Mouse (Mus musculus) heart, embryonic 14.5 days (tissue): Measurements from ENCODE around the gene Sept6. TPM values are rescaled to one million over a fixed set of nuclear protein-coding genes. Genes with fewer than 3 reads are reported as not detected.

Source experiments
- ATAC-seq: fragments of 200-750 bp; cut with Nextera tagmentation; 2 replicates; pipeline ENCODE4 v1.8.0; 2017; ENCODE audit warnings: low read depth, moderate TSS enrichment; ENCODE audit not compliant: insufficient number of reproducible peaks, insufficient read depth, low FRiP score
- H3K27ac ChIP-seq, 2 experiments: fragments of 200-500 bp in 1 of 2; fragments of 300-500 bp in 1 of 2; sonication (generic) in 1 of 2; replicated peaks in 1 of 2; 2 replicates each; pipeline ENCODE4 v1.5.1; 2012 to 2014; ENCODE audit warnings: low read depth in 2 of 2, low read length in 2 of 2, control low read depth in 1 of 2, mild to moderate bottlenecking in 1 of 2, mixed read lengths in 1 of 2; ENCODE audit not compliant: control insufficient read depth in 1 of 2, insufficient read depth in 1 of 2
- H3K27me3 ChIP-seq: fragments of 300-500 bp; sonication (generic); 2 replicates; pipeline ENCODE4 v1.6.1; 2014; ENCODE audit warnings: mild to moderate bottlenecking, low read length, control low read depth; ENCODE audit not compliant: control insufficient read depth, insufficient read depth
- H3K36me3 ChIP-seq: fragments of 300-500 bp; sonication (generic); 2 replicates; pipeline ENCODE4 v1.6.1; 2014; ENCODE audit warnings: mild to moderate bottlenecking, control low read depth, low read length, mixed read lengths; ENCODE audit not compliant: control insufficient read depth, insufficient read depth
- H3K4me1 ChIP-seq, 2 experiments: fragments of 200-500 bp in 1 of 2; fragments of 300-500 bp in 1 of 2; sonication (generic) in 1 of 2; 2 replicates each; pipeline ENCODE4 v1.6.1; 2012 to 2014; ENCODE audit warnings: low read length in 2 of 2, control low read depth in 1 of 2, mixed read lengths in 1 of 2; ENCODE audit not compliant: control insufficient read depth in 2 of 2, insufficient read depth in 2 of 2
- H3K4me2 ChIP-seq: fragments of 300-500 bp; sonication (generic); 2 replicates; pipeline ENCODE4 v1.6.1; 2014; ENCODE audit warnings: mild to moderate bottlenecking, low read length
- H3K4me3 ChIP-seq, 2 experiments: fragments of 200-500 bp in 1 of 2; fragments of 300-500 bp in 1 of 2; sonication (generic) in 1 of 2; 2 replicates each; pipeline ENCODE4 v1.5.1; 2012 to 2014; ENCODE audit warnings: low read length in 2 of 2, mild to moderate bottlenecking in 2 of 2, control low read depth in 1 of 2, low read depth in 1 of 2, moderate library complexity in 1 of 2; ENCODE audit not compliant: control insufficient read depth in 1 of 2, insufficient read depth in 1 of 2
- H3K9ac ChIP-seq: fragments of 300-500 bp; sonication (generic); 2 replicates; pipeline ENCODE4 v1.6.1; 2014; ENCODE audit warnings: mild to moderate bottlenecking, low read length
- H3K9me3 ChIP-seq: fragments of 300-500 bp; sonication (generic); 2 replicates; pipeline ENCODE4 v1.6.1; 2016; ENCODE audit warnings: low read length, control low read depth; ENCODE audit not compliant: control insufficient read depth
- WGBS: fragments of 180-500 bp; shearing (Covaris S2); extraction: QIAGEN DNeasy Blood & Tissue Kit; methylation state at CpG from one replicate; pipeline ENCODE4 v1.1.7; 2014; 5-methylcytosine and 5-hydroxymethylcytosine counted together
- polyA plus RNA-seq: library from polyadenylated mRNA; unstranded; fragments of >200 nt; fragmentation: Nextera tagmentation; extraction: Ambion mirVana; gene quantifications from 2 replicates; pipeline ENCODE4 v1.2.1, GENCODE M21; 2014

The Sept6 gene
- polyA plus RNA-seq, 1 experiment from 2014 or later = 55.9 TPM

GRCm38 (mm10) chrX:36980563-36981187 is 10.9 kb downstream of the Sept6 start:
- H3K36me3 ChIP-seq = no peaks in the 10 kb centered on the region
- 83% methylated on average over 10 of the region's 10 CpGs for WGBS
- H3K9me3 ChIP-seq = no peaks in the 10 kb centered on the region
- no peak overlapping the region for H3K9ac ChIP-seq
- ATAC-seq = no peak
- no peaks in the 10 kb centered on the region for H3K27me3 ChIP-seq
- H3K4me3 ChIP-seq = no peak overlapping the region
- H3K4me1 ChIP-seq = peaks cover 19 to 28% of the 10 kb centered on the region in 2 experiments
- no peak overlapping the region for H3K4me2 ChIP-seq
- H3K27ac ChIP-seq = no peak overlapping the region

- no peaks in the 10 kb centered on the region for H3K9me3 ChIP-seq
- H3K4me1 ChIP-seq = peaks cover 15 to 20% of the 10 kb centered on the region in 2 experiments
- no peak overlapping the region for H3K27ac ChIP-seq
- no peak for ATAC-seq
- no peak overlapping the region for H3K4me2 ChIP-seq
- no peaks in the 10 kb centered on the region for H3K27me3 ChIP-seq
- no peak overlapping the region for H3K4me3 ChIP-seq
- WGBS = 60% methylated on average over 2 of the region's 2 CpGs
- no peak overlapping the region for H3K9ac ChIP-seq
- no peaks in the 10 kb centered on the region for H3K36me3 ChIP-seq
These were observed 13.7 kb downstream of the Sept6 start for GRCm38 (mm10) chrX:36977863-36978262.

- Histone ChIP-seq H3K4me3 (no peak overlapping the region), H3K9me3 (no peaks in the 10 kb centered on the region), H3K4me1 (peaks cover 13 to 20% of the 10 kb centered on the region in 2 experiments), H3K9ac (no peak overlapping the region), H3K27ac (no peak overlapping the region), H3K4me2 (no peak overlapping the region), H3K36me3 (no peaks in the 10 kb centered on the region), H3K27me3 (no peaks in the 10 kb centered on the region)
- ATAC-seq = no peak
- 77% methylated on average over 7 of the region's 7 CpGs for WGBS
These were observed 14.6 kb downstream of the Sept6 start for GRCm38 (mm10) chrX:36976980-36977379.

- Histone ChIP-seq H3K36me3 (0 out of 2 replicates have a peak, but pooled peaks cover 3% of the 10 kb centered on the region), H3K9ac (no peak overlapping the region), H3K4me1 (peaks cover 14 to 20% of the 10 kb centered on the region in 2 experiments), H3K27ac (peak overlapping the region; percentile 25 to 47; a peak in 2 of 4 replicates), H3K9me3 (no peaks in the 10 kb centered on the region), H3K4me2 (no peak overlapping the region), H3K27me3 (no peaks in the 10 kb centered on the region), H3K4me3 (no peak overlapping the region)
- no peak for ATAC-seq
- 71% methylated on average over 4 of the region's 4 CpGs for WGBS
These were observed 15.3 kb downstream of the Sept6 start for GRCm38 (mm10) chrX:36976272-36976671.

GRCm38 (mm10) chrX:36974905-36975304 is 16.7 kb downstream of the Sept6 start:
- Histone ChIP-seq H3K36me3 (0 out of 2 replicates have a peak, but pooled peaks cover 6% of the 10 kb centered on the region), H3K27me3 (no peaks in the 10 kb centered on the region), H3K4me2 (no peak overlapping the region), H3K27ac (peak overlapping the region; percentile 66 to 88), H3K9ac (no peak overlapping the region), H3K4me1 (peaks cover 14 to 20% of the 10 kb centered on the region in 2 experiments), H3K9me3 (no peaks in the 10 kb centered on the region), H3K4me3 (no peak overlapping the region)
- WGBS = 54% methylated on average over 5 of the region's 5 CpGs
- no peak for ATAC-seq

GRCm38 (mm10) chrX:36972951-36973471 is 18.6 kb downstream of the Sept6 start:
- Histone ChIP-seq H3K9ac (no peak overlapping the region), H3K4me1 (peaks cover 14 to 20% of the 10 kb centered on the region in 2 experiments), H3K27ac (peak overlapping the region; percentile 88 to 89), H3K4me3 (no peak overlapping the region), H3K36me3 (0 out of 2 replicates have a peak, but pooled peaks cover 6% of the 10 kb centered on the region), H3K27me3 (no peaks in the 10 kb centered on the region), H3K4me2 (no peak overlapping the region), H3K9me3 (no peaks in the 10 kb centered on the region)
- WGBS = 30% methylated on average over 5 of the region's 5 CpGs
- ATAC-seq = peak; percentile 78

- Histone ChIP-seq H3K4me2 (no peak overlapping the region), H3K9me3 (no peaks in the 10 kb centered on the region), H3K27me3 (no peaks in the 10 kb centered on the region), H3K9ac (no peak overlapping the region), H3K27ac (peak overlapping the region in 1 of 2 experiments; percentile 88; a peak in 1 of 4 replicates), H3K4me3 (no peak overlapping the region), H3K36me3 (peaks cover 11% of the 10 kb centered on the region), H3K4me1 (peaks cover 11 to 16% of the 10 kb centered on the region in 2 experiments; a peak in 3 of 4 replicates)
- WGBS = 72% methylated on average over 4 of the region's 4 CpGs
- ATAC-seq = no peak
These were observed 20.4 kb downstream of the Sept6 start for GRCm38 (mm10) chrX:36971156-36971555.
